Mouse (Mus musculus): Measurements from ENCODE around the gene Mical1.
A peak's percentile ranks its signal among the peaks of the same experiment; 100 is the strongest.
"Not testable (repeated sequence)": the region's sequence is repeated elsewhere in the genome, so short reads cannot be mapped to it uniquely, and the experiment has no call there.

Gene Mical1

DNA sequence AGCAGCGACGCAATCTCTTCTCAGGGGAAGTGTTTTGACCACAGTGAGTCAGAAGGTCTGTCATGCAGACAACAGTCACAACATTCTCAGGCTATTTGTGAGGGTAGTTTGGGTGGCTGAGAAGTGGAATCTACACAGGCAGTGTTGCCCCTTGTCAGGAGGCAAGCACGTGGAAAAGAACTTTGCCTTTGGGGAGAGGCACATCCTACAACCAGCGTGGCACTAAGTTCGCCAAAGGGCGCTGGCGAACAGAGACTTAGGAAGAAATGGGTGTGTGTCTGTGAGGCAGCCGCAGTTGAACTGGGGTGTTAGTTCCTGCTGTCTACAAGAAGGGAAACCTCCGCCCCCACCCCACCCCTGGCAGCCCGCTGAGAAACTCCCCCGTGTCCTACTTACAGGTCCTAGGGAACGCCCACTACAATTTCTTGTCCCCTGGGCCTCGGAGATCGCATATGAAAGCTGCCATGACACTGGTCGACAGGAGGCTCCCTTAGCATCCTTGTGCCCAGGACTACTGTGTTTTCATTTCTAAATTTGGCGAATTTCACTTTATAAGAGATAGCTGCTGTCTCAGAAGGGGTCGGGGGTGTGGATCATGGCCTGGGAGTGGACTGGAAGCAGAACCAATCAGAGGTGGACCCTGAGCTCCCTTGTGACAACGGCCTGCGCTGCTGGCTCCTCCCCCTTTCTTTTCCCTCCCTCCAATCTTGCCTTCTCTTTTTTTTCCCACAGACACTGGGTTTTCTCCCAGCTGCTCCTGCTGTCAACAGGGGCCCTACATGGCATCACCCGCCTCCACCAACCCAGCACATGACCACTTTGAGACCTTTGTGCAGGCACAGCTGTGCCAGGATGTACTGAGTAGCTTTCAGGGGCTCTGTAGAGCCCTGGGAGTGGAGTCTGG lies 1.4 kb downstream of the Mical1 start:
- DNase-seq (ENCODE audit: extremely low read depth, low read depth), result peak; percentile 62

DNA sequence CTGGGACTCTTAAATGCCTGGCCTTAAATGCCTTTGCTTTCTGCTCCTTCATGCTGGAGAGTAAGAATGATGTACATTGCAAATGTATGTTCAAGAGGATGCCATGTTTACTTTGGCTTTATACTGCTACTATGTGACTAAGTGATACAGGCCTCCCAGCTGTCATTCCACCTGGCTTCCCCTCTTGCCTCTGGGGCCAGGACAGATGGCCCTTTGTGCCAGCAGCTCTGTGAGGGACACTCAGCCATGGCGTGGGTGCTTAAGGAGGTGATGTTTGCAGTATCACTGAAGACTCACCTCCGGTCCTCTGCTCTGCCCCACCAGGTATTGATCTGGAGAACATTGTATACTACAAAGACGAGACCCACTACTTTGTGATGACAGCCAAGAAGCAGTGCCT lies 3.8 kb downstream of the Mical1 start:
- no peak for DNase-seq (ENCODE audit: extremely low read depth, low read depth)

DNA sequence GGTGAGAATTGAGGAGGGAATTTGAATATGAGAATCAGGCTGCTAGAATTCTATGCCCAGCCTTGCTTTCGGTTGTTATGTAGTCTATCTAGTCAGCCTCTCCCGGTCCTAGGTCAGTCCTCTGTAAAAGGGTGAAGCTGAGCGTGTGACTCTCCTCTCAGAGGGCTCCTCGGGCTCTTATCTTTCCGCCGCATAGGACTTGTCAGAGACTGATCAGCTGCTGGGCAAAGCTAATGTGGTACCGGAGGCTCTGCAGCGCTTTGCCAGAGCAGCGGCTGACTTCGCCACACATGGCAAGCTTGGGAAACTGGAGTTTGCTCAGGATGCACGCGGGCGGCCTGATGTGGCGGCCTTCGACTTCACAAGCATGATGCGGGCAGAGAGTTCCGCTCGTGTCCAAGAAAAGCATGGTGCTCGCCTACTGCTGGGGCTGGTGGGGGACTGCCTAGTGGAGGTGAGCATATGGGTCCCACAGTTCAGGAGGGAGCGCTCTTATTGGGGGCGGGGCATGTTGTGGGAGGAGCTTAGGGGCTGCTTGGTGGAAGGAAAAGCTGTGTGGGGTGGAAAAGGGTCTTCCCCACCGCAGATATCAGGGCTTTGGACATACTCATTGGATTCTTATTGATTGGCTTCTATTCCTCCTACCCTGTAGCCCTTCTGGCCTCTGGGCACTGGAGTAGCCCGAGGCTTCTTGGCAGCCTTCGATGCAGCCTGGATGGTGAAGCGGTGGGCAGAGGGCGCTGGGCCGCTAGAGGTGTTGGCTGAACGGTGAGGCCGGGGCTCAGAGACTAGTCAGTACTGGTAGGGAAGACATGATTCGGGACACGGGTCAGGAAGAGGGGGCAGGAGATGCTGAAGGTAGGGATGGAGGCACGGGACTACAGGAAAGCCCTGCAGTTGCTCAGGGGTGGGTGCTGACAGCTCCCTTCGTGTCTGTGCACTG lies 5.1 kb downstream of the Mical1 start:
- peak; percentile 39 for DNase-seq (ENCODE audit: extremely low read depth, low read depth)

DNA sequence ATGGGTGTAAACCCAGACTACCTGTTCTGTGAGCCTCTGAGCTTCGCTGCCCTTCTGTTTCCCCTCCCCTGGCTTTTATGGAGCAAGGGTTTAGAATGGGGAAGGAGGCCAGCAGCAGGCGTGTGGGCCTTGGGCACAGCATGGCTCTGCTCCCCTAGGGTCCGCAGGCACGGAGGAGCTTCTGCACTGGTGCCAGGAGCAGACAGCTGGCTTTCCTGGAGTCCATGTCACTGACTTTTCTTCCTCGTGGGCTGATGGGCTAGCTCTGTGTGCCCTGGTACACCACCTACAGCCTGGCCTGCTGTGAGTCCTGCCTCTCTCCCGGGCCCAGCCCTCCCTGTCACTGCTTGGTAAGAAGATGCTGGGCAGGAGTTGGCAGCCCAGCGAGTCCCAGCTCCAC lies 6.3 kb downstream of the Mical1 start:
- DNase-seq (ENCODE audit: extremely low read depth, low read depth), result no peak

DNA sequence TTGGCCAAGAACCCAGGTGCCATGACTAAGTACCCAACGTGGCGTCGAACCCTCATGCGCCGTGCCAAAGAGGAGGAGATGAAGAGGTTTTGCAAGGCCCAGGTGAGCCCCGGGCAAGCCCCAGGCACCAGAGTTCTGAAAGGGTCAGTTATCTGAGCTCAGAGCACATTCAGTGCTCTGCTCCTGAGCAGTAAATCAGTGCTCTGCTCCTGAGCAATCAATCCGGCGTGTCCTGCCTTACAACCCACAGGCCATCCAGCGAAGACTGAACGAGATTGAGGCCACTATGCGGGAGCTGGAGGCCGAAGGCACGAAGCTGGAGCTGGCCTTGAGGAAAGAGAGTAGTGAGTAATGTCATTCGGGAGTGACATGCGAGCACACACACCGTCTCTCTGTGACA lies 9.7 kb downstream of the Mical1 start:
- DNase-seq (ENCODE audit: extremely low read depth, low read depth), result no peak

DNA sequence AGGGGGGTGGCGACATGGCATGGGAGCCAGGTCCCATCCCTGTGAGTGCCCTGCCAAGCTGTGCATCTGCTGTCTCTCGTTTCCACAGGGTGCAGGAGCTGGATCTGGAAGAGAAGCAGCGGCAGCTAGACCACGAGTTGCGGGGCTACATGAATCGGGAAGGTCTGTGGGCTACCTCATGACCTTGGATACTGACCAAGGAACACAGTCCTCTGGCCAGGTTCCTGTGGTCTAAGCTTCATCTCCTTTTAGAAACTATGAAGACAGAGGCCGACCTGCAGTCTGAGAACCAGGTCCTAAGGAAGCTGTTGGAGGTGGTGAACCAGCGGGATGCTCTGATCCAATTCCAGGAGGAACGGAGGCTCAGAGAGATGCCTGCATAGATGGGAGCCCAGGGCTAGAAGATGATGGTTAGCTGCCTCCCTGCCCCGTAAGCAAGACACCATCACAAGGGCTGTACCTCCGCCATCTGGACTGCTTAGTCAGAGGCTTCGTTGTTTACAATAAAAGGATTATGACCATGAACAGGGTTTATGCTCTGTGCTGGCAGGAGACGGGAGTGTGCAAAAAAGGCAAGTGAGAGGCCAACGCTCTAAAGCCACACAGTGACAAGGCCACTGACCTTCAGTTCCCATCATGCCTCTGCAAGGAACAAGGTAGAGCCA lies 10.5 kb downstream of the Mical1 start:
- no peak for DNase-seq (ENCODE audit: extremely low read depth, low read depth)

DNA sequence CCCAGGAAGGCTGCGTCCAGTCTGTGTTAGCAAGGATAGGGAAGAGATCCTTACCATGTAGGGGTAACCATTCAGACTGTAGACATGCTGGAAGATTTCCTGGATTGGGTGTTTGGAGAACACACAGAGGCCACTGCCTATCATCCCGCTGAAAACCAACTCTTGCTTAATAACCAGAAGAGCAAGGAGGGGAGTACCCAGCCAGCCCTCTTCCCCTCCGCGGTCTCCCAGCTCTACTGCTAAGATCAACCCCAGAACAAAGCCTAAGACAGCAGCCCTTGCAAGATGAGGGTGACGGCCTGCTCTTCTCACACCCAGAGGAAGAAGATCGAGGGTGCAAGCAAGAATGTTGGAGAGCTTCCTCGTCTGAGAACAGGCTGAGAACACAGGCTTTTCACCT lies 12.8 kb downstream of the Mical1 start:
- no peak for DNase-seq (ENCODE audit: extremely low read depth, low read depth)

DNA sequence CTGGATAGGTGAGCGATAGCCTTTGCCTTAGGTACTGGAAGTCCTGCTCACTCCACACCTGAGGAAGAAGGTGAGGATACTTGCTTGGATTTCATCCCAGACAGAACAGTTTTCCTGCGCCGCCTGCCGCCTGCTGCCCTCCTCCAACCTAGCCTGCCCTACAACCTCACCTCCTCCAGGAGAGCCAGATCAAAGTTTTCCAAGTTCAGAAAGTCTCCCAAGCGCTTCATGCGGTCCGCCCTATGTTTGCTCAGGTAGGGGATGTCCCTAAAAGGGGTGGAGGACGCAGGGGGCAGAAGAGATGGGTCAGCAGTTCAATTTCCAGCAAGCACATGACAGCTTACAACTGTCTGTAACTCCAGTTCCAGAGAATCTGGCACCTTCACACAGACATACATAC lies 13.2 kb downstream of the Mical1 start:
- DNase-seq (ENCODE audit: extremely low read depth, low read depth), result no peak

DNA sequence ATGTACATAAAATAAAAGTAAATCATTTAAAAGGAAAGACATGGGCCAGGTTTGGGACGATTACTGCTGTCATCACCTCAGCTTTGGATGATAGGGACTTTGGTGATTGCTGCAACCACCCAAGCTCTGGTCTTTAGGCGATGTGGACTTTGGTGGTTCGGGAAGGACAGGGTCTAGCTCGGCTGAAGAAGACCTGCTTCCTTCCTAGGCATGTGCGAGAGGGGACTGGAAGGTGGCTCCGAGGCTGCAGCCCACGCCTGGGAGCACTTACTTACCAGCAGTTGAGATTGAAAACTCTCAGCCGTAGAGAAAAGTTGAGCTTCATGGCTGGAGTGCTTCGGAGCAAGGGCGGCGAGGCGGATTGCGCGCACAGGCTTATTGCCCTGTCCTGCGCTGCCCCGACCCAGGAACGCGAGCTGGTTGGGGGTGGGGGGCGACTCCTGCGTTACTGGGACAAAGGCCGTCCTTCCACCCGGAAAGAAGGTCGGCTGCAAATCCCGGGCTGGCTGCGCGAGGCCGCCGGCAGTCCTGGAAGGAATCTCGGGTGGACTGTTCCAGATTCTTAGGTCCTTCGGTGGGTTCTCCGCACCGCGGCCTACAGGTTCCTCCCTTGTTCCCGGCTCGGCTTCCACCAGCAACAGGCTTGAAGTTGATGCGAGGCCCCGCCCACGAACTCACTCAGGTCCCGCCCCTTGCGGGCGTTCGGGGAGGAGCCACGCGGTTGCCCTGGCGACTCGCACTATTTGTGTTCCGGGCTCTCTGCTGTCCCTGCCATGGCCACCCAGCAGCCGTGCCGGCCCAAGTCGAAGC lies 13.8 kb downstream of the Mical1 start, which contains the start of the genes Smpd2 and Ppil6:
Gene Smpd2 (minus strand): TSS at position 662 of the 810 bp plus-strand sequence.
Gene Ppil6 (plus strand): TSS at position 732 of the 810 bp plus-strand sequence.
- DNase-seq (ENCODE audit: extremely low read depth, low read depth), result no peak

DNA sequence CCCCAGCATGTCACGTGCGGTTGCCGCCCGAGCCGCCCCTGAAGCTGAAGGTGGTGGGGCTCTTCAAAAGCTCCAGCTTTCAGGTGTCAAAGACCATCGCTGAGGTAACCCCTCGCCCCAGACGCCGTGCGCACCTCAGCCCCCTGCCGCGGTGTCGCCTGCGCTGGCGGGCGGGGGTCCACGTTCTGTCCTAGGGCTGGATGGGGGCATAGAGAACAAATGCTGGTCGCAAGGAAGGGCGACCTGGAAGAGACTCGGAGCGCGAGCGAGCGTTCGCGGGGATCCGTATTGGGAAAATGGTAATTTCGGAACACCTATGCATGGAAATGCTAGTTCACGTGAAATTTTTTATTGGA lies 14.4 kb downstream of the Mical1 start:
- no peak for DNase-seq (ENCODE audit: extremely low read depth, low read depth)

DNA sequence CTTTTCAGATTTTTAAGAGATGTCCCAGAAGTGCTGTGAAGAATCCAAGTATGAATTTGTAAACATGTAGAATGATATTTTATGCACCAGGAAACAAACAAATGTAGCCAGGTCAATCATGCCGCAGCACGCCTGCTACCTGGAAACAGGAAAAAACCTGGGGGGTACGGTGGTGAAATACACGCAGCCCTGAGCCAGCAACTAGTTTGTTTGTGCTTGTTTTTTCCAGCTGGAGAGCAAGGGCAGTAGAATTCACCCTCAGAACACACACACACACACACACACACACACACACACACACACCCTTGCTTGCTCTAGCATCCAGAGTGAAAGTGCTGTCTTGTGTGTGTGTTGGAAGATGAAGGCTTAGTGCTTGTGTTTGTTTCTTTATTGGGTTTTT lies 15.0 kb downstream of the Mical1 start:
- no peak for DNase-seq (ENCODE audit: extremely low read depth, low read depth)

DNA sequence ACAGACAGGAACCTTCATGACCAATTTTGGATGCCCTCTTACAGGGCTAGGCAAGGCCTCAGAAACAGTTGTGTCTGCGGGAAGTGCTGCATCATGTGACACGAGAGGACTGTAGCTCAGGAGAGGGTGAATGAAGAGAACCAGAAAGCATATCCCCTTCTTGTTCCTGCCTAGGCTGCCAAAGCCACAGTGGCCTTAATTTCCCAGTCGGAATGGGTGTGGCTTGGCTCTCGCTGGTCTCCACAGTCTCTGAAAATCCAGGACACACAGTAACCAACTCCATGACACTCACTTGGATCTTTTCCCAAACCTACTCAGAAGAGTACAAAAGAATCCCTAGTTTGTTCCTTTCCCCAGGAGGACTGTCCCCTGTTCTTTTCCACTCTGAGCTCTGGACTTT lies 24.8 kb downstream of the Mical1 start:
- DNase-seq (ENCODE audit: extremely low read depth, low read depth), result no peak

DNA sequence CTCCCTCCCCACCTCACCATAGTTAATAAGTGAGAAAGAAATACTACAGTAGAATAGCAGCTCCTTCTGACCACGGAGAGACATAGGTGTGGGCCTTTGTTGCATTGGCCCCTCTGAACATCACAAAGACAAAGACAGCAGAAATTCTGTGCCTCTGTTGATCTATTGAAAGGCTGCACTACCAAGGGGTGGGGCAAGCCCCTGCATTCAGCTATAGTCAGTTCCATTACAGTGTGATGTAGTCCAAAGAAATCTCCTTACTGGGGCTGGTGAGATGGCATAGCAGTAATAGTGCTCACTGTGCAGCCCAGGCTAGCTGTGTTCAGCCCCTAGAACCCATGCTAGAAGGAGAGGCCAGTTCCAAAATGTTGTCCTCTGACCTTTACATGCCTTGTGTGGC lies 28.9 kb downstream of the Mical1 start:
- DNase-seq (ENCODE audit: extremely low read depth, low read depth), result no peak

DNA sequence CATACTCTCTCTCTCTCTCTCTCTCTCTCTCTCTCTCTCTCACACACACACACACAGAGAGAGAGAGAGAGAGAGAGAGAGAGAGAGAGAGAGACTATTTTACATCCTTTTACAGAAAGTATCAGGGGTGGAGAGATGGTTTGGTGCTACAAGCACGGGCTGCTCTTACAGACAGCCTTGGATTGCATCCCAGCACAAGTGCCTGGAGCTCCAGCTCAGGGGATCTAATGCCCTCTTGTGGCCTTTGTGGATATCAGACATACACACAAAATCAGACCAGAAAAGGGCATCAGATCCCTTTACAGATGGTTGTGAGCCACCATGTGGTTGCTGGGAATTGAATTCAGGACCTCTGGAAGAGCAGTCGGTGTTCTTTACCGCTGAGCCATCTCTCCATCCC lies 29.3 kb downstream of the Mical1 start:
- DNase-seq (ENCODE audit: extremely low read depth, low read depth), result not testable (repeated sequence)

DNA sequence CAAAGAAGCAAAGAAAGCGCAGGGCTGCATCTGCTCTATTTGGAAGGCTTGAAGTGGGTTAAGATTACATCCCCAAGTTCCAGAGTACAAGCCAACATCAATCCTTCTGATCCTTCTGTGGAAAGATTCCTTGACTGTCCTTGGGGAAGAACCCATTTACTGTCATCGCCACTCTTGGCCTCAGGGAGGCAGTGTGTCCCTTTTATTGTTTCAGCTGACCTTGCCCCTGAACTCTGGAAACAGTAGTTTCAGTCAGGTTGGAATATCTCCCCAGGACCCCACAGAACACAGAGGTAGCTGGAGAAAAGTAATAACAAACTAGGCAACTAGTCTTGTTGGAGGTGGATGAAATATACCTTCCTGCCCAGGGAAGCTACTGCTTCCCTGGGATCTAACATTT lies 33.0 kb downstream of the Mical1 start:
- no peak for DNase-seq (ENCODE audit: extremely low read depth, low read depth)

DNA sequence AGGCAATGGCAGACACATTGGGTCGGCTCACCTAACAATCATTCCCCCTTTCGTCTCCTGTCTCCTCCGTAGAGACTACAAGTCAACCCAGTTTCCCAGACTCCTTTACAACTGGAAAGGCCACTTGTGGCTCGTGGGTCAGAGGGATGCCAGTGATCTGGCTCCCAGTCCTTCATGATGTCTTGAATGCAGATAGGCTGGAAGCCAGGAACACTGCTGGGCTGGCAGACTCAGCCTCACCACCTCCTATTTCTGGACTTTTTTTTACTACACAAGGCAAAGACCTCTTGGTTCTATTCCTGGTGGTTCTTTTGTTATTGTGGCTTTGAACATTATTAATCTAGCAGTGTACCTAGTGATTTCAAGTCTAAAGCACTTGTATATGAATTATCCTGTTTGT lies 38.2 kb downstream of the Mical1 start:
- DNase-seq (ENCODE audit: extremely low read depth, low read depth), result no peak

DNA sequence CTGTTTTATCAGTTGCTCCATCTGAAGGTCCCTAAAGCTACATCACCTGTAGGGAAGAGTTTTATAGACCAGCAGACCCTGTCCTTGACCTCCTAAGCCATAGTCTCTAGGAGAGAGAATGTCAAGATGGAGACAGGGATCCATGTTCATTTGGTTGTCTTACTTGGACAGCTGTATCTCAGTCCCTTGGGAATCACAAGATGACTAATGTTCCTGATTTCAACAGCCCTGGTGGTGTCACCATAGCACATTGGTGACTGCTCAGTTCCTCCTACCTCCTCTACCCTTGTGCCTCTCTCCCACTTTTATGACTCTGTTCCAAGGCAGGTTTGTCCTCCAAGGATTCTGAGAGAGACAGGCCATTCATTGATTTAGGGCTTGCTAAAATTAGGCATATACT lies 38.8 kb downstream of the Mical1 start:
- DNase-seq (ENCODE audit: extremely low read depth, low read depth), result no peak

DNA sequence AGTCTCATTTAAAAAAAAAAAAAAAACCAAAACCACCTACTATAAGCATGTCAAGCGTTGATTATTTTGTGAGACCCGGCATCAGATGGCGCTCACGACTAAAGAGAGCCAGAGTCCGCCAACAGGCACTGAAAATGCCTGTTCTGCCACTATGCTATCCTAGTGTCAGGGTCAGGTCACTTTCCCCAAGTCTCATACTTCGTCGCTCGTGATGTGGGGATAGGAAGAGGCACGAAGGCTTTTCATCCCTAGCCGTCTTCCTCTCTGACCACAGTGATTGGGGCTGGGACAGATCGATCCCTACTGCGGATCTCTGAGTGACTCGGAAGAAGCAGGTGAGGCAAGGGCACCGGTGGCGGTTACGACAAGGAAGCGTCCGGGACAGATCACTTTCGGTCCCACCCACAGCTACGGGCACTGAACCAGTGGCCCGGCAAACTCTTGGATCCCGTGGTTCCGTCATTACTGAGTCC lies 42.4 kb downstream of the Mical1 start:
- DNase-seq (ENCODE audit: extremely low read depth, low read depth), result peak; percentile 65

DNA sequence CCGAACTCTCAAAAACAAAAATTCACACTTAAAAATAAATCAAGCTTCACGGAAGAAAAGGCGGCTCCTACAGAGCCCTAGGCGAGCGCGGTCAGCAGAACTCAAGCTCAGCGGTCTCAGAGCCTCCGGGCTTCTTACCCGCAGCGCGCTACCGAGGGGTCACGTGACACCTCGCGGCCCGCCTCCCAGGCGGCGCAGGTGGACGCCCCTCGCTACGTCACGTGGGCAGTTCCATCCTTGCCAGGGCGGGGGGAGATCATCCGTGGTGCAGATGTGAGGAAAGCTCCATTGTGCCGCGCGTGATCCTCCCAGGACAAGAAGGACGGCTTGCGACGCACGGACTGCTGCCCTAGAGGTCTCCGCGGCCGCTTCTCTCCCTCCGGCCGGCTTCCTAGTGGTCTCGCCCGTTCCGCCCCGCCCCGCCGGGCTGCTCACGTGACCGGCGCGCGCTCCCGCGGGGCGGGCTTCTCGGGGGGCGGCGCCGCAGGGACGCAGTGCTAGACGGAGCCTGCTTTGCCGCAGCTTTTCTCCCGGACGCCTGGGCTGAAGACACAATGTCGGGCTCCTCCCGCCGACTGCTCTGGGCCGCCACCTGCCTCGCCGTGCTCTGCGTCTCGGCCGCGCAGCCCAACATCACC lies 43.0 kb downstream of the Mical1 start, which contains the start of gene Cd164:
Gene Cd164 (plus strand): TSS at position 434 of the 638 bp plus-strand sequence.
- DNase-seq (ENCODE audit: extremely low read depth, low read depth), result peak; percentile 57

Data from MEL-GATA-1-ER (cell line).